Mouse (Mus musculus) spleen, postnatal 4 days (tissue): ENCODE results near the gene Hgd.

Experiments
- DNase-seq, 2 experiments: peaks; one replicate each; pipeline ENCODE4 v3.0.0; 2022; ENCODE audit warnings: low spot score in 2 of 2

Hgd gene

DNA sequence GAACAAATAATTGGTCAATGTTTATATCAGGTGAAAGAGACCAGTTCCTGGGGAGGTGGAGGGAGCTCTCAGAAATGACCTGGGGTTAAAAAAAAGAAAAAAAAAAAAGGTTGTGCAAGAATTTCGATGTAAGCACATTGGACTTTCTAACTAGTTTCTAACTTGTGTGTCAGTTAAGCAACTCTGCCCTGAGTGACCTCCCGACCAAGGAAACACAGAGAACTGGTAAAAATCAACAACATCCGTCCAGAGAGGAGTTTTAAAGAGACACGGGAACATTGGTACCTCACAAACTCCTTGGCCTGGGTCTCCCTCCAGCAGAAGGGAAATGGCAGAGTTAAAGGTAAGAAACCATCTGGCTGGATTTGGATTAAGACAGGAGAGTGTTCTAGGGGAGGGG is at the start of gene Hgd:
Hgd (plus strand) TSS at position 160 of the 400 bp plus-strand sequence.
- DNase-seq = no peak

DNA sequence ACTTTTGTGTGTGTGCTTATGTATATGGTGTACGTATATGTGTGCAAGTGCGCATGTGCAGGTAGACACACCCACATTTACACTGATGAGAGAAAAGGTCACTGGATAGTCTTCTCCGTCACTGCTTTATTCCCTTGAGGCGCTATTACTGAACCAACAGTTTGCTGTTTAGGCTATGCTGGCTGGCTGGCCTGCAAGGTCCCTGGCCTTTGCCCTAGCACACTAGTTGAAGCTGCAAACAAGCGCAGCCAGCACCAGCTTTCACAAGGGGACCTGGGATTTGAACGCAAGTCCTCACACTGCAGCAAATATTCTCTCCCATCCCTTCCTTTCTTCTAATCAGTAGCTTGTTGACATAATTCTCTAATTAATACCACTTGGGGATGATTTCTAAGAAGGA is 49.8 kb upstream of the Hgd start:
- DNase-seq = no peak

DNA sequence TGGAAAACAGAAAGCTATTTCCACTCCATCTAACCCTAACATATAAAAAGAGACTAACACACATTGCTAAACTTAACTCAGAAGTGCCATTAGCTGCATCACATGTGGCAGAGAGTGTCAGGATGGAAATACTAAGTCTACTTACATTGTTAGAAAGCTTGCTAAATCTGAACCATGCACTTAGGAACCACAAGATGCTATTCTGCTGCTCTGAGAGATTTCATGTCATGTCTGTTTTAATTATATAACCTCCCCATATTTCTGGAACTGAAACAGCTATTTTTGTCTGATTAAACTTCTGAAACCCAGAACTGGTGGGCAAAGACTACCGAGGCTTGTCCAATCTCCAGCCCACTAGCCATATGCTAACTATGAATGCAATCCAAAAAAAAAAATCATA is 47.9 kb upstream of the Hgd start:
- no peak for DNase-seq

DNA sequence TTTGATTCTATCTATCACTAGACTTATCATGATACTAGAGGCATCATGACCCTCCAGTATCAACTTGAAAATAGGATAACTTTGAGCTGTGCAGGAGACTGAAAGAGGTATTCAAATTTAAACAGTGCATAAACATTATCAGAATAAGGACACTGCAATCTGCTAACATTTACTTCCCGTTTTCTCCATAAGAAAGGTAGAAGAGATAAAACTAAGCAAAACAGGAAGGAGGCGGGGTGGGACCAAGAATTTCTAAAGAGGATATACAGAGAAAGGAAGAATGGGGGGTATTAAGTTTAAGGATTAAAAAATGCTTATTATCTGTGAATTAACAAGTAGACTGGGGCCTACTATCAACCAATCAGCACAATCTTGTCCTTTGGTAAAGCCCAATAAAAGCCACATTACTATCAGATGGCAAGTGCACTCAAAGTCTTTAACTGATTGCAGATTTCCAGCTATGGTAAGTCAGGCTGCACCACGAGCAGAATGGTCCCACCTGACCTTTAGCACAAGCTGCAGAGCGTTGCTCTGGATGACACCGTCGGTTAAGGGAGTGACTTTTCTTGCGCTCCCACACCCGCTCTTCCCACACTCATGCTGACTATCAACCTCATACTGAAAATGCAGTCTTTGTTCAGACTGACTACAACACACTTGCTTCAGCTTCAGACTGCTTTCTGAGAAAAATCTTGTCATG is 46.4 kb upstream of the Hgd start:
- no peak for DNase-seq

DNA sequence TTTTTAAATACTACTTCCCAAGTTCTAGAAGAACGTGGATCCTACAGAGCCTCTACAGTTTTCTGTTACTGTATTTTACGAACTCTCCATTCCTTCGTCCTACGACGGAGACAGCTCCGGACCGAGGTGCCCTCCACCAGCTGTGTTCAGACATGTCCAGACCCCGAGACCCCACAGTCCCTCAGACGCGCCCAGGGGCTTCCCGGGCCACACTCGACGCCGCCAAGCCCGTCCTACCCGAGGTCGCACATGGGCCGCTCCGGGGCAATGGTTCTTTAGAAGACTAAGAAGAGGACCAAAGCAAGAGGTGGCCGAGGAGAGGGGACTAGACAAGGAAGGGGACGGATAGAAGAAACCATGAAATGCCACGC is 40.7 kb upstream of the Hgd start:
- DNase-seq = no peak

DNA sequence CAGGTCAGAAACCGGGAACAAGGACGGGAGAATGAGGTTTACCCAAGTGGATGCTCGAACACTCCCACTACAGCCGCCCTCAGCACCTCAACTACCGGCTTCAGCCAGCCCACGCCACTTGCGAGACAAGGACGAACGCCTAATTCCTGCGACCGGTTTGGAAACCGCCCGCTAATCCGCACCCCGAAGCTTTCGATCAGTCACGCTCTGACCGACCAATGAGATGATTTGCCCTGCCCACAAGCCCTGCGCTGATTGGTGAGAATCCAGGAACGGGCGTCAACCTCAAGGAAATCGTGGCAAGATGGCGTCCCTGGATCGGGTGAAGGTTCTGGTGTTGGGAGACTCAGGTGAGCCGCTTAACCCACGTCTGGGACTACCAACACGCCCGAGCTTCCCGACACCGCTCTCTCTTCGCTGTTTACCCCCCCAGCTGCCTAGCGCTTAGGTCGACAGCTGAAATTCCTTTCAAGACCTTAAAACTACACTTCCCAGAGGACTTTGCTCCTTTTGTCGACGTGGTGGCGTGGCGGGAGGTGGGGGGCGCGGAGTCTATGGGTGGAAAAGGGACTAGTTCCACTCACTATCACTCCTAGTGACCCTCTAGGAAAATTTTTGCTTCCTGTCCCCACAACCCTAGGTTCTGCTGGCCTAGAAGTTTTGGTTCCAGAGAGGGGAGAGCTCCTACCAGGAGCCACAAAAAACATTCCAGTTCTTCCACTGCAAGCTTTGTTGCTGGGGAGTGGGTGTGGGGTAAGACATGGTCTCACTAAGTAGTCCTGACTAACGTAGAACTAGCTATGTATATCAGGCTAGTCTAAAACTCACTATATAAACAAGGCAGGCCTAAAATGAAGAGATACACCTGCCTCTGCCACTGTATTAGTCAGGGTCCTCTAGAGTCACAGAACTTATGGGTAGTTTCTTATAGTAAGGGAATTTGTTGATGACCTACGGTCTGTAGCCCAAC is 40.1 kb upstream of the Hgd start, which contains the start of the genes Gtf2e1 and Rabl3:
Gtf2e1 (minus strand) TSS at position 179 of the 970 bp plus-strand sequence.
Rabl3 (plus strand) TSS at position 275 of the 970 bp plus-strand sequence.
- DNase-seq = peak; percentile 94

DNA sequence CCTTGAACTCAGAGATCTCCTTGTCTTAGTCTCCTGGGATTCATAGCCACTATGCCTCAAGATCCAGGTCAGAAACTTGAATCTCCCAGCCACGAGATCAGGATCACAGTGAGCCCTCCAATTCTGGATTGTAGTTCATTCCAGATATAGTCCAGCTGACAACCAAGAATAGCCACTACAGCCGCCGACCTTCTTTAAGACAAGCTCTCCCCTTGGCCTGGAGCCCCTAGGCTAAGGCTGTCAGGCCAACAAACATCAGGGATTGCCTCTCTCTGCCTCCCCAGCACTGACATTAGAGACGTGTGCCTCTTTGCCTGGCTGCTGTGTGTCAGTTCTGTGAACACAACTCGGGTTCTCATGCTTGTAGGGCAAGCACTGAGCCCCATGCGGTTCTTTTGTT is 39.2 kb upstream of the Hgd start:
- no peak for DNase-seq

DNA sequence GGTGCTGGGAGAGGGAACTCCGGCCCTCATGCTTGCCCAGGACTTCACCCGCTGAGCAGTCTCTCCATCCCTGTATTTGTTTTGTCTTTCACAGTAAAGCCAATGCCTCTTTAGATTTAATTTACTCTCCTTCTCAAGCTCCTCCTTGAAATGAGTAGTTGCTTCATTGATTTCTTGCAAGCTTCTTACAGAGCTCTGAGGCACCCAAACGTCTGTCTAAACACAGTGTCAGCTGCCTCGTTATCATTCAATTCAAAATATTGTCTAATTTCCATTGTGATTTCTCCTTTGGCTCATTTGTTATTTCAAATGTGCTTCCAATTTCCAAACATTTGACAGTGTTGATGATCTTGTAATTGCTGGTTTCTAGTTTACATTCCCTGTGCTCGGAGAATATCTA is 33.6 kb upstream of the Hgd start:
- no peak for DNase-seq

DNA sequence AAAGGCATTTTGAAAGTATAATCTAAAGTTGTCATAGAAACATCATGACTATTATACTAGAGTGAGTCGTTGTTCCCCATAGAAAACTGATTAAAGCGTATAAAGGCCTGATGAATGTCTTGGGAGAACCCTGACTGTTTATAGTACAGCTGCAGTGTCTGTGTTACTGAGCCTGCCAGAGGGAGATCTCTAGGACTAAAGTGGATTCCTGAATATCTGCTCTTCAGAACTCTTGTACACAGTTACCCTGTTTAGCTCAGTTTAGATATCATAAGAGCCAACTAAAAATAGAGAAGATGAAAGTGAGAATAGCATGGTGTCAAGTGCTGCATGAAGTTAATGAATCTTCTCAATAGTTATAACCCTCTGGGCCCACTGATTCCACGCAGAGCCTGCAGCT is 29.7 kb upstream of the Hgd start:
- no peak for DNase-seq

DNA sequence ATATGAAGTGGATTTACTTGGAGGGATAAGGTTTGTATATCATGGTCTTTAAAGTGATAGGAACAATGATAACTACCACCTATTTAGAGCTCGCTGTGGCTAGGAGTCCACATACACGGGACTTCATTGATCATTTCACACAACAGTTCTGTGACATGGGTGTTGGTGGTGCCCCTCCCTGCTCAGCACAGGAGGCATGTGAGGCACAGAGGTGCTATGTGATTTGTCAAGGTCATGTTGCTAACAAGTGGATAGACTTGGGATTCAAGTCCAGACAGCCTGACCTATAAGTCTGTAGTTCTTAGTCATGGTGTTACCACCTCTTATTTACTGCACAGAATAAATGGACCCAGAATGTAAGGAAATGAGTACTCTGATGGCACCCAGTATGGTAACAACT is 29.0 kb upstream of the Hgd start:
- no peak for DNase-seq

DNA sequence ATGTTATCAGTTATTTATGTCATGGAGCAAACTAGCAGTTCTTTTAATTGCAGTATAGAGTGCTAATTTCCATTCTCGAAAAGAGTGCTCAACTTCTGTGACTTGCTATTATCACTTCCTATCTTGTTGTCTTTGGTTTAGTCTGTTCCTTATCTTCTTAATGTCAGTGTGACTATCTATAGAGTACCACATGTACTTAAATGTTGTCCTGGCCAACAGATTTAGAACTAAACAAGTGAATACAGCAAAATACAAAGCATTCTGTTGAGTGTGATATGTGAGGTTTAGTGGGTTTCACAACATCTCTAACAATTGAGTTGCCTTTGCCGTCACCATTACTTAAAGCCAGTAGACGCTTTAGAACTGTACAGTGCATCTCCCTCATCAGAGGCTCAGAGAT is 27.1 kb upstream of the Hgd start:
- no peak for DNase-seq

DNA sequence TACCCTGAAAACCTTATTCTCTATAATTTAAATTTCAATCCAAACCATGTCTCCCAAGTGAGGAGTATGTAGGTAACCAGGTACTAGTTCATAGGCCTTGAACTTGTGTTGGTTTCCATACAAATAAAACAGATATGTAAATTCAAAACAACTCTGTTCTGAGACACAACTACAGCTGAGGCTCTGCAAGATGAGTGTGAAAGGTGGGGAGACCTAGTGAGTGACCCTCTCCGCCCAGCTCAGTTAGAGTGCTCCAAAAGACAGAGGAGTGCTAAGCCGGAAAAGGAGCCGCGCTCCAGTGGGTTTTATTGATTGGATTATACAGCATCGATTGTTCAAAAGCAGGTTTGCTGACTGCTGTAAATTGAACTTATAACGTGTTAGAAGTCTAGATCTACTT is 17.5 kb upstream of the Hgd start:
- no peak for DNase-seq

DNA sequence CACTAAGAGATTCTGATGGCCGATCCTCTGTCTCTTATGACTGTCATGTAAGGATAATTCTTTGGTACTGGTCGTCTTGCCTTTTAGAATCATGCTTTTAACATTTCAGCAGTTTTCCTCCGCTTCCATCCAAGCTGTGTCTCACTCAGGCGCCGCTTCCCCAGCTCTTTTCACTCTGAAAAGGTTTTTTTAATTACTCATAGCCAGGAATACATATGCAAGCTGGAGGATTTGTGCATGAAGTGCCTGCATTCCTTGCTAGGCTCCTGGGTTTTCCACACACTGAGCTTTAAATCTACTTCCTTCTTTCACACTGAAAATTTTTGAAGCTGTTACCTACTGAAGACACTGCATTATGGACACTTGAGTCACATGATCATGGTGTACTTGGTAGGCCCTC is 17.0 kb upstream of the Hgd start:
- no peak for DNase-seq

DNA sequence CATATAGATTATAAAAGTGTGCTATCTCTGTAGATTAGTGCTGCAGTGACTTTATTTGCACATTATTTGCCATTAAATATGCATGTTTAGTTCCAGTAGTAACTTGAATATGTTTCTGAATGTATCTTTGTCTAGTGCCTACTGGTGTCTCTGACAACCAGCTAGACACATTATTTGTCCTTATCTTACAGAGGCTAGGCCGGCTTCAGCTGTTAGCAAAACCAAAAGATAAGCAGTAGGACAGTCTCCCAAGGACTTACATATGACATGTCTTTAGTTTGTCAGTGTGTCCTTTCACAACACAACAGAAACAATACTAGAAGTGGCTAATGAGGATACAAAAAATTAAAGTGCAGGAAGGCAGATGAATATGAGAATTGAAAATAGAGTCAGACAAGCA is 14.8 kb upstream of the Hgd start:
- no peak for DNase-seq

DNA sequence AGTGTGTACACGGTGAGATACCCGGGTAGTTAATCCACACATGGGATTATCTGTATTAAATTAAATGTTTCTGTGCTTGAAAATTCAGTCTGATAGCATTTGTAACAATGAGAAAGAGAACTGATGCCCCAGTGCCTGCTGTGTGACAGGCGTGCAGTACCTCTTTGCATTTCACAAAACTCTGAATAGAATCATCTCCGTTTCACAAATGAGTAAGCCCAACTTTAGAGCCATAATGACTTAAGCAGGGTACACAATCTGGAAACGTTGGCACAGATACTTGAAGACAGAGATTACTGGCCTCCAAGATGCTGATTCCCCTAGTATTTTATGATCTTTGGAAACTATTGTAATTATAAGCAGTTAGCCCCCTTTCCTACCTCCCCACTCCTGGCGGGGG is 13.8 kb upstream of the Hgd start:
- no peak for DNase-seq

DNA sequence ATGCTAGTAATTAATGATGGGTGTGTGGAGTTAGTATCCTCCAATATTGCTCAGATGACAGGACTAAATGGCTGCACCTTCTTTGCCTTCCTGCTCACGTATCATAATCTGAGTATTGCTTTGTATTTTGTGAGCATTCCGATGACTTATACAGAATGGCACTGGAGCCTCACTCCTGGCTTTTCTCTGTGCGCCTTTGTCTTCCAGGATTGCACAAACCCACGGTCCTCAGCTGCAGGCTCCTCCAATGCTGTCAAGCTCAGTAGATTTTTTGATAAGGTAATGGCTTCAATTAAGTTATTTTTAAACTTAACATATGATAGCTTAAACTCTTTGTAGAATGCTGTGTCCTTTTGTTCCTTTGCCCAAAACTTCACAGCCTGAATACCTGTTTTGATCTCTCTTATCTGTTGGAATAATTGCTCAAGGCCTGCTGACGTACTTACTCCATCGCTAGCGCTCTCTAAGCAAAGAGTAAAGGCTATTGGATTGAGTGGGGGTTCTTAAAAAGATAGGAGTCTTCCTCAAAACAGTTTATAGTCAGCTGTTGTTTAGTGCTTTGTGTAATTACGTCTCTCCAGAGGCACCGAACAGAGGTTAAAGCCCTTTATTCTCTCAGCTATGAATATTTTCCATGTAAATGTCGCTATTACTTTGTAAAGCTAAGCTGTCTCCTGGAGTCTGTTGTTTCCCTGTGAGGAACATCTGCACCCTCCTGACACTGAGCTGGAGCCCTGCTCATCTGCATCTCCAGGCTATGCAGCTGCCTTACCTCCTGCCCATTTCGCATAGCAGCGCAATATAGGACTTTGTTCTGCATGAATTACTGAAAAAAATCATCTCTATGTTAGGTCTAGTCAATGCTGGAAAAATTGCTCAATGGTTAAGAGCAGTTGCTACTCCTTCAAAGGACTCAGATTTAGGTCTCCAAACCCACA is 12.6 kb upstream of the Hgd start:
- no peak for DNase-seq

DNA sequence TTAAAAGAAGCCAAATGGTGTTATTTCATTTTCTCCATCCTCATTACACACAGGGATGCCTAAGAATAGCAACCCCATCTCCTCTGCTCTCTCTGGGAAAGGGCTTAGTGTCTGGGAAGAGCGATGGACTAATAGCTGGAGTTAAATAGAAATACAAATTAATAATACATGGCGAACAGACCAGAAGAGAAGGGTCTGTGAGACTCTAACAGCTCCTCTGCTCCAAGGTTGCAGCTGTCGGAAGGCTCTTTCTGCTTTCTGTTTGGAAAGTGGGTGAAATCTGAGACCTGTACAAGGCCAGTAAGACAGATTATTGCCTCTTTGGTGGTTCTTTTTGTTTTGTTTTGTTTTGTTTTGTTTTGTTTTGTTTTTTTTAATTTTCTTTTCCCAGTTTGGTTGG is 8.4 kb upstream of the Hgd start:
- DNase-seq = no peak

DNA sequence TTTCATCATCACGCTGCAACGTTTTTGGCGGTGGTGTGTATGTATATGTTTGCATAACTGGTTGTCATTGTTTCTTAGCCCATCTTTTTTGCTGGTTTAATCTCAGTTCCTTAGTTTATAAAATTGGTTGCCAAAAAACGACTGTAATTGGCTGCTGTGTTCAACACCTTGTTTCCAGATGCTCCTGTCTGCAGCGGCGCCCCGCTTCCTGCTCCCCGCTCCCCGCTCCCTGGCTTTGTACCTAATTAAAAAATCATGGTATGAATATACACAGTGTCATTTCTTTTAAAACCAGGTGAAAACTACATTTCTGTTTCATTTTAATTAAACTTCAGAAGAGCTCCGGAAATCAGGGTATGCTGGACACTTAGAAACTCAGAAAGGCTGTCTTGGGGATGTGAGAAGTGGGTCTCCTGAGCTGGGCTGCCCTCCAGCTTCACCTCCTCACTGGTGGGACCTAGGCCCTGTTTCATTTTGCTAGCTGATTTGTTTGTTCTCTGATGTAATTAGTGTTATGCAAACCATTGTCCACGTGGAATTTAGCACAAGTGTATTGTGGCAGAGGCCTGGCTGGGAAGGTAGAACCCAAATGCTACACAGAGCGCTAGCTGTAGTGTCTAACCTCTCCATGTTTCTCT is 7.7 kb upstream of the Hgd start:
- DNase-seq = no peak

DNA sequence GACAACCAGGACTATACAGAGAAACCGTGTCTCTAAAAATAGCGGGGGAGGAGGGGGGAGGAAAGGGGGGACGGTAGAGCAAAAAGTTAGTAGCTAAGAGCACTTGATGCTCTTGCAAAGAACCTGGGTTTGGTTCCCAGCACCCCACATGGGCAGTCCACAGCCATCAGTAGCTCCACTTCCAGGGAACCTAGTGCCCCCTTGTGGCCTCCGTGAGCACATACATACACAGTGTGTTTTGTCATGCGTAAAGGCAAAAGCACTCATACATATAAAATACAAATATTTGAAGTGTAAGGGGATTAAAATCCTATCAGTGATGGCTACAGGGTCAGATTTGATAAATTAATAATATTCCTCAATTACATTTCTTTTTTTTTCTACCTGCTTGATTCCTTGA is 6.9 kb upstream of the Hgd start:
- no peak for DNase-seq

DNA sequence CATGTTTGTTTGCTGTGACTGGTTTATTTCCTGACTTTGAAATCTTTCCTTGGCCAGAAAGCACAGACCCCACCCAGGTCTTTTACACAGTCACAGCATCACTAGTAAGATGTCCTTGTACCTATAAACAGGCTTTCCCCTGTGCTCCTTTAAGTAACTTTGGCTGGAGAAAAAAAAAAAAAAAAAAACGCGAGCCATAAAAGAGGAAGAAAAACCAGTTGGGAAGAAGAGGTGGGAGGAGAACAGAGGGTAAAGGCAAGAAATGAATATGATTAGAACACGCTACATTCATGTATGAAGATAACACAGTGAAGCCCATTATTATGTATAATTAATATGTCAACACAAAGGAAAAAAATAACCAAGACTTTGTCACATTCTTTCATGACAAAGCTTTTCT is 4.6 kb upstream of the Hgd start:
- DNase-seq = no peak

DNA sequence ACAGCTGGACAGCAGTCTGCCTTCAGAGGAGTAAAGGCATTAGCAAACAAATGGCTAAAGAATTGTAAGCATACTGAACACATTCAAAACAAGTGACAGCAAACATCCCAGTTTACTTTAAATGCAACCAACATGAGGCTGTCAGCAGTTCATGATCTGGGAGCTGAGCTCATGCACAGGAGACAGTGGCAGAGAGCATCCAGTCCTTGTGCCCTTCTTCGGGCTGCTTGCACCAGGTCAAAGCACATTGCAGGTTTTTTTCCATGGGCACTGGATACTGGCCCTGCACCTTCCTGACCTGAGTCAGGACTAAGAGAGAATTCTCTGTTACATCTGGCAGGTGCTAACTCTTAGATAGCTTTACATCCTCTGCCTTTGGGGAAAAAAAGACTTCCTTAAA is 362 bp upstream of the Hgd start:
- no peak for DNase-seq

DNA sequence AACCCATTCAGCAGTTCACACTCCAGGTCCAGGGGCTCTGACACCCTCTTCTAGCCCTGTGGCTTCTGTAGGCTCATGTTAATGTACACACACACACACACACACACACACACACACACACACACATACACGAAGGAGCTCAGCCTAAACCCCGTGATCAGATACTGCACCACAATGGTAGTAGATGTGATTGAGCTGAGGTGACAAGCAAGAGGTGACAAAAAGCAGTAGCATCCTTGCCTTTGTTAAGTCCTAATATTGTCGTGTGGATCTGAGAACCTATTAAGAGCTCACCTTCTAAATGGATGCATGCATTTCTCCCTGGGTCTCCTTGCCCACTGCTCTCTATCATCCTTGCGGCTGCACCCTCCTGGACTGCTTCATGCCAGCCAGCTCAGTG is 698 bp downstream of the Hgd start:
- DNase-seq = no peak
